Mouse (Mus musculus) G1E (cell line): ENCODE measurements around the gene Llph. TPM values are rescaled to one million over a fixed set of nuclear protein-coding genes. Genes with fewer than 3 reads are reported as not detected.

Experiments used
- ATAC-seq: 2 replicates; pipeline ENCODE4 v1.8.0; 2016; ENCODE audit warnings: mild to moderate bottlenecking; ENCODE audit not compliant: insufficient number of reproducible peaks, poor library complexity, low FRiP score, severe bottlenecking; ENCODE audit errors: extremely low read depth
- DNase-seq: peaks from one replicate; pipeline ENCODE4 v3.0.0; 2012; ENCODE audit warnings: low spot score
- H3K27me3 ChIP-seq: 2 replicates; pipeline ENCODE4 v1.6.1; 2012; ENCODE audit warnings: mild to moderate bottlenecking, low read length, inconsistent platforms; ENCODE audit not compliant: insufficient read depth
- H3K36me3 ChIP-seq: replicated peaks from 2 replicates; pipeline ENCODE3; 2012; ENCODE audit warnings: mild to moderate bottlenecking, inconsistent platforms
- H3K4me1 ChIP-seq: 2 replicates; pipeline ENCODE4 v1.6.1; 2012; ENCODE audit warnings: low read depth, low read length, inconsistent platforms, mixed read lengths; ENCODE audit not compliant: insufficient read depth
- H3K4me3 ChIP-seq: 2 replicates; pipeline ENCODE4 v1.5.1; 2012; ENCODE audit warnings: low read depth, mild to moderate bottlenecking, inconsistent platforms, low read length, moderate library complexity, mixed read lengths
- H3K9me3 ChIP-seq: replicated peaks from 2 replicates; pipeline ENCODE4 v1.6.1; 2012; ENCODE audit warnings: inconsistent platforms
- CTCF ChIP-seq: IDR thresholded peaks from 2 replicates; pipeline ENCODE4 v1.5.1; 2012; ENCODE audit warnings: low read depth, low read length, inconsistent platforms, mixed read lengths
- GATA1 ChIP-seq: IDR thresholded peaks from 2 replicates; pipeline ENCODE4 v1.6.1; 2012; ENCODE audit warnings: borderline replicate concordance, low read length, inconsistent platforms, mixed read lengths
- GATA2 ChIP-seq: IDR thresholded peaks from 2 replicates; pipeline ENCODE4 v1.6.1; 2012; ENCODE audit warnings: low read depth, low read length, inconsistent platforms, borderline replicate concordance
- POLR2AphosphoS5 ChIP-seq: IDR thresholded peaks from 2 replicates; pipeline ENCODE4 v1.6.1; 2012; ENCODE audit warnings: low read depth, low read length, inconsistent platforms; ENCODE audit not compliant: insufficient replicate concordance
- TAL1 ChIP-seq: conservative IDR thresholded peaks from 2 replicates; pipeline ENCODE4 v1.6.1; 2012; ENCODE audit warnings: low read depth, low read length, inconsistent platforms, mixed read lengths
- polyA plus RNA-seq: library from polyadenylated mRNA; stranded (reverse); fragments of >175 nt; gene quantifications from 2 replicates; pipeline ENCODE4 v1.2.3, GENCODE M21; 2012
- total RNA-seq, 2 experiments: library from RNA; stranded (forward) in 1 of 2; stranded (reverse) in 1 of 2; fragments of 200-1000 nt in 1 of 2; fragments of >200 nt in 1 of 2; fragmentation: Nextera tagmentation in 1 of 2; gene quantifications; 2 replicates each; pipeline ENCODE4 v1.2.3; 2014 to 2017

Gene Llph
- total and polyA plus RNA-seq, 3 experiments = 43.9 to 90.5 (median 87.9) TPM

GRCm38 (mm10) chr10:120271879-120272269 is 45.0 kb downstream of the Llph start:
- Histone ChIP-seq H3K4me1 (no peaks in the 10 kb centered on the region), H3K27me3 (no peaks in the 10 kb centered on the region), H3K36me3 (no peaks in the 10 kb centered on the region), H3K4me3 (no peak overlapping the region), H3K9me3 (peaks cover 10% of the 10 kb centered on the region)
- no peak for TF ChIP-seq TAL1
- TF ChIP-seq CTCF = no peak
- TF ChIP-seq GATA2 = no peak
- TF ChIP-seq GATA1 = no peak
- no peak for TF ChIP-seq POLR2AphosphoS5
- ATAC-seq (no peak), DNase-seq (no peak)

DNA sequence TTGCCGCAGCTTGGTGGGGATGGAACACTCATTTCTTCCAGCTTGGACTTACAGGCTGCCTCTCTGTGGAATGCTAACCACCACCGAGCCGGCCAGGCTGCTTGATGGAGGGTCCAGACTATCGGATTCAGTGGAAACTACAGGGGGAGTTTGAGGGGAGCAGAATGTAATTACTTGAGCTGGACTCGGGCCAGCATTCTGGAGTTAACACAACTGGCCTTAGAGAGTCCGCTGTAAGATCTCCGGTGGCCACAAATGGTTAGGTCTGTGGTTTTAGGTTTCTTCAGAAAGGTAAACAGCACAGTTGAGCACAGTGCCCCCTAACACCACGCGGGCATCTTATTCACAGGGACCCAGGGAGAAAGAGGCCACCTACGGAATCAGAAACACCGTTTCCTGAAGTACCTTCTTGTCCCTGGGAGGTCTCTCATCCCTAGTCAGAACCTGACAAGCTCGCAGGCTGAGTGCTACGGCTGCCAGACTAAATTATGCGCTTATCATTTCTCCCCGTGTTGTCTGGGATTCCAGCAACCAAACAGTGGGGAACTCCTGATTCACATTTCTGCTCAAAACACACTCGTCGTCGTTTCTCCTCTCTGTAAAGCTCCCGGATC is 45.5 kb downstream of the Llph start:
- TF ChIP-seq GATA1 (no peak), CTCF (no peak), GATA2 (no peak), TAL1 (no peak), POLR2AphosphoS5 (no peak)
- DNase-seq (no peak), ATAC-seq (no peak)
- H3K36me3 ChIP-seq = no peaks in the 10 kb centered on the region
- H3K4me1 ChIP-seq = no peaks in the 10 kb centered on the region
- H3K4me3 ChIP-seq = no peak overlapping the region
- no peaks in the 10 kb centered on the region for H3K27me3 ChIP-seq
- peaks cover 10% of the 10 kb centered on the region for H3K9me3 ChIP-seq

GRCm38 (mm10) chr10:120273335-120273734 is 46.5 kb downstream of the Llph start:
- TF ChIP-seq GATA2 (no peak), TAL1 (no peak), CTCF (no peak), GATA1 (no peak), POLR2AphosphoS5 (no peak)
- H3K4me1 ChIP-seq = no peaks in the 10 kb centered on the region
- no peak for ATAC-seq

GRCm38 (mm10) chr10:120279482-120280128 is 52.7 kb downstream of the Llph start:
- ATAC-seq (no peak), DNase-seq (no peak)
- Histone ChIP-seq H3K36me3 (no peaks in the 10 kb centered on the region), H3K4me3 (no peak overlapping the region), H3K9me3 (peaks cover 22% of the 10 kb centered on the region), H3K27me3 (no peaks in the 10 kb centered on the region), H3K4me1 (no peaks in the 10 kb centered on the region)
- TF ChIP-seq GATA2 (no peak), GATA1 (no peak), POLR2AphosphoS5 (no peak), CTCF (no peak), TAL1 (no peak)

More at GRCm38 (mm10) chr10:120273335-120273734, 46.5 kb downstream of the Llph start:
- Histone ChIP-seq H3K9me3 (peaks cover 15% of the 10 kb centered on the region), H3K4me3 (no peak overlapping the region), H3K27me3 (no peaks in the 10 kb centered on the region), H3K36me3 (no peaks in the 10 kb centered on the region)
- no peak for DNase-seq

DNA sequence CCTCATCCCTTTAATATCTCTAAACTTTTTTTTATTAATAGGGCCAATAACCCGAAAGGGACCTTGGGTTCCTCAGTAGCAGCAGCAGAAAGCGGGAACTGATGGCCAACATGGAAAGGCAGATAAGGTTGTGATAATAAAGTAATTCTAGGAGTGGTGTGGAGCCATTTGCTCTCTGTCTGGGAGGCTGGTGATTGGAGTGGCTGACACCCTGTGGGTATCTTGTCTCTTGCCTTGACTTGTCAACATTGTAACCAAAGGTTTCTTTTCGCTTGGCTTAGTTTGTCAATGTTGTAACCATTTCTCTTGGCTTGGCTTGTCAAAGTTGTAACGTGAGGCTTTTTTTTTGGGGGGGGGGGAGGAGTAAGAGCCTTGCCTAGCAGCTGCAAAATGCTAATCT is 53.5 kb downstream of the Llph start:
- TF ChIP-seq CTCF (no peak), POLR2AphosphoS5 (no peak), GATA1 (no peak), GATA2 (no peak), TAL1 (no peak)
- ATAC-seq (no peak), DNase-seq (no peak)
- H3K4me1 ChIP-seq = no peaks in the 10 kb centered on the region
- peaks cover 22% of the 10 kb centered on the region for H3K9me3 ChIP-seq
- no peaks in the 10 kb centered on the region for H3K27me3 ChIP-seq
- H3K36me3 ChIP-seq = no peaks in the 10 kb centered on the region
- H3K4me3 ChIP-seq = no peak overlapping the region

- DNase-seq = no peak
- no peaks in the 10 kb centered on the region for H3K27me3 ChIP-seq
- peaks cover 21% of the 10 kb centered on the region for H3K9me3 ChIP-seq
- no peak for ATAC-seq
- no peaks in the 10 kb centered on the region for H3K4me1 ChIP-seq
- H3K4me3 ChIP-seq = no peak overlapping the region
- TF ChIP-seq TAL1 (no peak), GATA2 (no peak), POLR2AphosphoS5 (no peak), CTCF (no peak), GATA1 (no peak)
- no peaks in the 10 kb centered on the region for H3K36me3 ChIP-seq
These were observed 54.8 kb downstream of the Llph start for GRCm38 (mm10) chr10:120281700-120282099.

Other genes starting within 250 kb of the Llph start
- gene Helb, start 114.1 kb upstream of the Llph start, total RNA-seq (2014; fragmentation: Nextera tagmentation) = 44.8 and 58.5 TPM in 2 replicates
- gene Helb, start 114.1 kb upstream of the Llph start, total RNA-seq (2017) = 47.7 and 51.0 TPM in 2 replicates
- 10.6 and 16.4 TPM in 2 replicates for gene Helb, start 114.1 kb upstream of the Llph start, polyA plus RNA-seq
- 70.1 and 74.0 TPM in 2 replicates for gene Tmbim4, start 25.5 kb upstream of the Llph start, total RNA-seq (2014; fragmentation: Nextera tagmentation)
- 92.5 and 104 TPM in 2 replicates for gene Tmbim4, start 25.5 kb upstream of the Llph start, total RNA-seq (2017)
- gene Tmbim4, start 25.5 kb upstream of the Llph start, polyA plus RNA-seq = 65.2 and 67.5 TPM in 2 replicates
- 0.87 TPM in 1 of 2 replicates, not detected in the other for gene Irak3, start 24.9 kb upstream of the Llph start, total RNA-seq (2014; fragmentation: Nextera tagmentation)
- gene Irak3, start 24.9 kb upstream of the Llph start, total RNA-seq (2017) = 0.16 TPM in 1 of 2 replicates, not detected in the other
- gene Irak3, start 24.9 kb upstream of the Llph start, polyA plus RNA-seq = 0.01 TPM in 1 of 2 replicates, not detected in the other
- 0.60 and 0.87 TPM in 2 replicates for gene Hmga2, start 249.4 kb downstream of the Llph start, total RNA-seq (2014; fragmentation: Nextera tagmentation)
- 0.06 and 0.33 TPM in 2 replicates for gene Hmga2, start 249.4 kb downstream of the Llph start, total RNA-seq (2017)
- not detected in 2 replicates for gene Hmga2, start 249.4 kb downstream of the Llph start, polyA plus RNA-seq